Mouse (Mus musculus) CH12.LX (cell line): ENCODE measurements around the gene Ggt5. TPM values are rescaled to one million over a fixed set of nuclear protein-coding genes. Genes with fewer than 3 reads are reported as not detected.
A peak's percentile ranks its signal among the peaks of the same experiment; 100 is the strongest.

Experiments used
- DNase-seq: peaks from one replicate; pipeline ENCODE4 v3.0.0-alpha.2; 2013; ENCODE audit errors: extremely low read depth
- H3K27ac ChIP-seq: 2 replicates; pipeline ENCODE4 v1.5.1; 2012; ENCODE audit warnings: low read depth, mild to moderate bottlenecking, control low read depth, moderate library complexity; ENCODE audit not compliant: insufficient read depth
- H3K27me3 ChIP-seq: replicated peaks from 2 replicates; pipeline ENCODE3; 2012; ENCODE audit warnings: inconsistent platforms
- H3K36me3 ChIP-seq, 2 experiments: replicated peaks in 1 of 2; 2 replicates each; pipeline versions ENCODE3 to v1.6.1; 2012; ENCODE audit warnings: inconsistent platforms in 1 of 2, low read length in 1 of 2, mild to moderate bottlenecking in 1 of 2, mixed read lengths in 1 of 2, moderate library complexity in 1 of 2; ENCODE audit not compliant: control insufficient read depth in 1 of 2, insufficient read depth in 1 of 2
- H3K4me1 ChIP-seq, 2 experiments: 2 replicates each; pipeline ENCODE4 v1.6.1; 2012; ENCODE audit warnings: inconsistent platforms in 1 of 2, moderate library complexity in 1 of 2; ENCODE audit not compliant: insufficient read depth in 2 of 2, control insufficient read depth in 1 of 2
- H3K4me2 ChIP-seq: 2 replicates; pipeline ENCODE4 v1.6.1; 2012; ENCODE audit warnings: low read depth, mild to moderate bottlenecking, control low read depth; ENCODE audit not compliant: poor library complexity, insufficient read depth, severe bottlenecking
- H3K4me3 ChIP-seq, 3 experiments: fragments of 150-350 bp in 1 of 3; sonication (generic) in 1 of 3; replicated peaks in 1 of 3; 2 replicates each; pipeline versions ENCODE3 to v1.5.1; 2011 to 2012; ENCODE audit warnings: low read depth in 2 of 3, low read length in 2 of 3, mild to moderate bottlenecking in 2 of 3, moderate library complexity in 2 of 3, control low read depth in 1 of 3, improper control_type of control experiment in 1 of 3, inconsistent platforms in 1 of 3, mixed read lengths in 1 of 3; ENCODE audit not compliant: poor library complexity in 1 of 3
- H3K79me2 ChIP-seq: replicated peaks from 2 replicates; pipeline ENCODE4 v1.6.1; 2012; ENCODE audit warnings: mild to moderate bottlenecking, moderate library complexity; ENCODE audit not compliant: control insufficient read depth, poor library complexity, insufficient read depth, severe bottlenecking; ENCODE audit errors: extremely low read depth
- H3K9ac ChIP-seq: 2 replicates; pipeline ENCODE4 v1.6.1; 2012; ENCODE audit warnings: low read depth, mild to moderate bottlenecking, control low read depth, moderate library complexity; ENCODE audit not compliant: insufficient read depth
- H3K9me3 ChIP-seq: replicated peaks from 2 replicates; pipeline ENCODE3; 2012; ENCODE audit warnings: low read length, inconsistent platforms, mixed read lengths
- CHD2 ChIP-seq: IDR thresholded peaks from 2 replicates; pipeline ENCODE4 v1.6.1; 2011; ENCODE audit warnings: low read length, improper control_type of control experiment
- EP300 ChIP-seq: IDR thresholded peaks from 2 replicates; pipeline ENCODE4 v1.6.1; 2011; ENCODE audit warnings: low read length, improper control_type of control experiment
- GABPA ChIP-seq: IDR thresholded peaks from 2 replicates; pipeline ENCODE4 v1.6.1; 2012; ENCODE audit warnings: low read depth, low read length, improper control_type of control experiment, inconsistent platforms; ENCODE audit not compliant: insufficient replicate concordance
- HCFC1 ChIP-seq: IDR thresholded peaks from 2 replicates; pipeline ENCODE4 v1.6.1; 2012; ENCODE audit warnings: low read depth, mild to moderate bottlenecking, inconsistent platforms, low read length, improper control_type of control experiment
- IRF4 ChIP-seq: IDR thresholded peaks from 2 replicates; pipeline ENCODE4 v1.6.1; 2014; ENCODE audit warnings: low read depth, mild to moderate bottlenecking, inconsistent platforms, low read length, improper control_type of control experiment
- JUN ChIP-seq: IDR thresholded peaks from 2 replicates; pipeline ENCODE4 v1.6.1; 2011; ENCODE audit warnings: low read depth, mild to moderate bottlenecking, low read length, improper control_type of control experiment, moderate library complexity; ENCODE audit not compliant: insufficient read depth
- MXI1 ChIP-seq: IDR thresholded peaks from 2 replicates; pipeline ENCODE4 v1.6.1; 2011; ENCODE audit warnings: mild to moderate bottlenecking, low read depth, low read length, improper control_type of control experiment
- NRF1 ChIP-seq: IDR thresholded peaks from 2 replicates; pipeline ENCODE4 v1.6.1; 2014; ENCODE audit warnings: low read depth, mild to moderate bottlenecking, inconsistent platforms, low read length, improper control_type of control experiment, moderate library complexity
- SMC3 ChIP-seq: IDR thresholded peaks from 2 replicates; pipeline ENCODE4 v1.6.1; 2011; ENCODE audit warnings: low read depth, low read length, improper control_type of control experiment
- UBTF ChIP-seq: IDR thresholded peaks from 2 replicates; pipeline ENCODE4 v1.6.1; 2012; ENCODE audit warnings: low read depth, mild to moderate bottlenecking, inconsistent platforms, low read length, improper control_type of control experiment, moderate library complexity
- ZNF384 ChIP-seq: IDR thresholded peaks from 2 replicates; pipeline ENCODE4 v1.6.1; 2012; ENCODE audit warnings: low read depth, low read length, improper control_type of control experiment, inconsistent platforms
- dilution Hi-C: fragments of 300-500 bp; cut with MboI; formaldehyde crosslinking; loops from 2 replicates; pipeline ENCODE4 v1.14.3; 2020; ENCODE audit warnings: low sequenced_read_pairs; ENCODE audit not compliant: extremely low pct_unique_long_range_greater_than_20kb, extremely low pct_ligation_motif_present
- in situ Hi-C: fragments of 300-500 bp; cut with MboI; formaldehyde crosslinking; loops from 3 replicates; pipeline ENCODE4 v1.14.3; 2019; ENCODE audit warnings: low sequenced_read_pairs, low pct_ligation_motif_present, low pct_unique_long_range_greater_than_20kb, mixed read lengths
- polyA plus RNA-seq: library from polyadenylated mRNA; unstranded; fragments of >175 nt; gene quantifications from 2 replicates; pipeline ENCODE4 v1.2.1, GENCODE M21; 2012; ENCODE audit warnings: low read depth; ENCODE audit not compliant: insufficient read length
- total RNA-seq, 2 experiments: library from RNA; depleted of rRNA; stranded (reverse); fragments of 300-350 nt in 1 of 2; fragments of >200 nt in 1 of 2; gene quantifications; 2 replicates each; pipeline ENCODE4 v1.2.3; 2012 to 2014

Ggt5 gene
- total and polyA plus RNA-seq, 3 experiments: not detected

- Histone ChIP-seq H3K4me1 (peaks cover 18 to 34% of the 10 kb centered on the region in 2 experiments), H3K9ac (no peak overlapping the region), H3K79me2 (no peaks in the 10 kb centered on the region; the same call in 1 of the 2 replicates), H3K4me2 (no peak overlapping the region), H3K36me3 (peaks cover 49 to 77% of the 10 kb centered on the region in 2 experiments), H3K9me3 (no peaks in the 10 kb centered on the region), H3K4me3 (no peak overlapping the region), H3K27ac (no peak overlapping the region)
- in situ Hi-C loops: no loop called here
- no peak for DNase-seq
- TF ChIP-seq UBTF: no peak
- TF ChIP-seq HCFC1: no peak
- no peak for TF ChIP-seq ZNF384
- no peak for TF ChIP-seq CHD2
- no peak for TF ChIP-seq NRF1
- TF ChIP-seq, all 38 proteins: peak for 0
- H3K27me3 ChIP-seq: no peaks in the 10 kb centered on the region
- dilution Hi-C loops: no loop called here
These were observed 75.6 kb downstream of the Ggt5 start for GRCm38 (mm10) chr10:75664673-75665270.

DNA sequence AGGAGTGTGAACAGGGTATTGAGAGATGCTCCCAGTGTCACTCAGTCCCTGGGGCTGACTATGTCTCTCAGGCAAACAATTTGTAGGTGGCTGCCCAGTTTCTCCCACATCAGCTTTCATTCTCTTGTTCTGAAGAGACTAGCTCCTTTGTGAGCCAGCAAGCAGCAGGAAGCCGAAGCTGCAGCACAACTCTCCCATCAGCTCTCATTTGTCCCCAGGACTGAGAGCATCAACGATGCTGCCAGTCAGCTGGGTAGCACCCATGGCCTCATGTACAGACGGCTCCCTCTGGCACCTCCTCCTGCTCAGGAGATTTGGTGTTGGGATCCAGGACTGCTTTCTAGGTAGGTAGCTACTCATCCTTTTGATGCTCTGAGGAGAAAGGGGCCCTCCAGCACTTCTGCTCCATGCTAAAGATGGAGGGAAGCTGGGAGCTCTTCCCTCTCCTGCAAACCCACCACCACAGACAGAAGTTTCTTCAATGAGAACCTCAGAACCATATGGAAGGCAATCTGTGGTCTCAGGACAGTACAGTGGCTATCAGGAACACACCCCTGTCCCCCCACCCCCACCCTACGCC lies 77.4 kb downstream of the Ggt5 start:
- H3K9ac ChIP-seq: no peak overlapping the region
- H3K9me3 ChIP-seq: no peaks in the 10 kb centered on the region
- peak overlapping the region; percentile 50; the same call in 1 of the 2 replicates for H3K4me2 ChIP-seq
- in situ Hi-C loops: no loop called here
- peaks cover 46 to 77% of the 10 kb centered on the region in 2 experiments for H3K36me3 ChIP-seq
- peak overlapping the region in 2 of 3 experiments; percentile 61 to 66 for H3K4me3 ChIP-seq
- no peaks in the 10 kb centered on the region for H3K27me3 ChIP-seq
- H3K79me2 ChIP-seq: no peaks in the 10 kb centered on the region; the same call in 1 of the 2 replicates
- no peak for DNase-seq
- dilution Hi-C loops: no loop called here
- TF ChIP-seq EP300: no peak
- TF ChIP-seq SMC3: no peak
- TF ChIP-seq GABPA: no peak
- no peak for TF ChIP-seq JUN
- TF ChIP-seq MXI1: no peak
- no peak for TF ChIP-seq IRF4
- no peak overlapping the region for H3K27ac ChIP-seq
- peaks cover 18 to 33% of the 10 kb centered on the region in 2 experiments for H3K4me1 ChIP-seq

Other genes with a start within 250 kb of the Ggt5 start
- 2.0 and 2.8 TPM in 2 replicates for gene Upb1, start 188.2 kb upstream of the Ggt5 start, total RNA-seq (2012; rRNA removed)
- gene Upb1, start 188.2 kb upstream of the Ggt5 start, total RNA-seq (2014; rRNA removed): 1.3 and 1.9 TPM in 2 replicates
- gene Upb1, start 188.2 kb upstream of the Ggt5 start, polyA plus RNA-seq: 1.6 and 1.7 TPM in 2 replicates
- gene Snrpd3, start 71.8 kb upstream of the Ggt5 start, total RNA-seq (2012; rRNA removed): 101 and 119 TPM in 2 replicates
- gene Snrpd3, start 71.8 kb upstream of the Ggt5 start, total RNA-seq (2014; rRNA removed): 44.6 and 57.8 TPM in 2 replicates
- 554 and 595 TPM in 2 replicates for gene Snrpd3, start 71.8 kb upstream of the Ggt5 start, polyA plus RNA-seq
- 15.9 and 18.0 TPM in 2 replicates for gene Gucd1, start 71.4 kb upstream of the Ggt5 start, total RNA-seq (2012; rRNA removed)
- gene Gucd1, start 71.4 kb upstream of the Ggt5 start, total RNA-seq (2014; rRNA removed): 19.0 and 19.5 TPM in 2 replicates
- 15.6 and 16.8 TPM in 2 replicates for gene Gucd1, start 71.4 kb upstream of the Ggt5 start, polyA plus RNA-seq
- gene Lrrc75b, start 29.0 kb upstream of the Ggt5 start, total RNA-seq (2012; rRNA removed): not detected in 2 replicates
- not detected in 2 replicates for gene Lrrc75b, start 29.0 kb upstream of the Ggt5 start, total RNA-seq (2014; rRNA removed)
- not detected in 2 replicates for gene Lrrc75b, start 29.0 kb upstream of the Ggt5 start, polyA plus RNA-seq
- gene Ggt1, start 27.7 kb upstream of the Ggt5 start, total RNA-seq (2012; rRNA removed): 1.3 and 2.1 TPM in 2 replicates
- 0.68 and 1.3 TPM in 2 replicates for gene Ggt1, start 27.7 kb upstream of the Ggt5 start, total RNA-seq (2014; rRNA removed)
- gene Ggt1, start 27.7 kb upstream of the Ggt5 start, polyA plus RNA-seq: 2.0 and 3.8 TPM in 2 replicates
- gene Susd2, start 54.7 kb downstream of the Ggt5 start, total RNA-seq (2012; rRNA removed): 0.51 and 0.63 TPM in 2 replicates
- 0.66 and 0.70 TPM in 2 replicates for gene Susd2, start 54.7 kb downstream of the Ggt5 start, total RNA-seq (2014; rRNA removed)
- 2.9 and 3.0 TPM in 2 replicates for gene Susd2, start 54.7 kb downstream of the Ggt5 start, polyA plus RNA-seq
- 29.0 and 35.8 TPM in 2 replicates for gene Cabin1, start 175.0 kb downstream of the Ggt5 start, total RNA-seq (2012; rRNA removed)
- gene Cabin1, start 175.0 kb downstream of the Ggt5 start, total RNA-seq (2014; rRNA removed): 11.8 and 12.0 TPM in 2 replicates
- 38.9 and 46.0 TPM in 2 replicates for gene Cabin1, start 175.0 kb downstream of the Ggt5 start, polyA plus RNA-seq
- gene Ddt, start 184.1 kb downstream of the Ggt5 start, total RNA-seq (2012; rRNA removed): 229 and 390 TPM in 2 replicates
- 766 and 869 TPM in 2 replicates for gene Ddt, start 184.1 kb downstream of the Ggt5 start, total RNA-seq (2014; rRNA removed)
- 599 and 608 TPM in 2 replicates for gene Ddt, start 184.1 kb downstream of the Ggt5 start, polyA plus RNA-seq
- gene Gm20441, start 191.6 kb downstream of the Ggt5 start, total RNA-seq (2012; rRNA removed): 0.42 and 0.68 TPM in 2 replicates
- gene Gm20441, start 191.6 kb downstream of the Ggt5 start, total RNA-seq (2014; rRNA removed): 0.55 TPM in 1 of 2 replicates, not detected in the other
- gene Gm20441, start 191.6 kb downstream of the Ggt5 start, polyA plus RNA-seq: not detected in 2 replicates
- gene Gstt3, start 192.1 kb downstream of the Ggt5 start, total RNA-seq (2012; rRNA removed): 72.3 and 117 TPM in 2 replicates
- 109 and 110 TPM in 2 replicates for gene Gstt3, start 192.1 kb downstream of the Ggt5 start, total RNA-seq (2014; rRNA removed)
- gene Gstt3, start 192.1 kb downstream of the Ggt5 start, polyA plus RNA-seq: 144 and 163 TPM in 2 replicates
- 50.9 and 58.1 TPM in 2 replicates for gene Gstt1, start 209.2 kb downstream of the Ggt5 start, total RNA-seq (2012; rRNA removed)
- 2.4 and 2.9 TPM in 2 replicates for gene Gstt1, start 209.2 kb downstream of the Ggt5 start, total RNA-seq (2014; rRNA removed)
- gene Gstt1, start 209.2 kb downstream of the Ggt5 start, polyA plus RNA-seq: 4.5 and 6.2 TPM in 2 replicates
- 0.17 and 0.21 TPM in 2 replicates for gene Gstt4, start 233.2 kb downstream of the Ggt5 start, total RNA-seq (2012; rRNA removed)
- 0.42 and 0.45 TPM in 2 replicates for gene Gstt4, start 233.2 kb downstream of the Ggt5 start, total RNA-seq (2014; rRNA removed)
- gene Gstt4, start 233.2 kb downstream of the Ggt5 start, polyA plus RNA-seq: 0.80 and 0.94 TPM in 2 replicates
- 126 and 201 TPM in 2 replicates for gene Gstt2, start 248.1 kb downstream of the Ggt5 start, total RNA-seq (2012; rRNA removed)
- gene Gstt2, start 248.1 kb downstream of the Ggt5 start, total RNA-seq (2014; rRNA removed): 192 and 197 TPM in 2 replicates
- gene Gstt2, start 248.1 kb downstream of the Ggt5 start, polyA plus RNA-seq: 253 and 304 TPM in 2 replicates